Mouse (Mus musculus) cerebellum, postnatal 36 days (tissue): ENCODE results near the gene Sgsm2.
A peak's percentile ranks its signal among the peaks of the same experiment; 100 is the strongest.

Source experiments
- DNase-seq, 2 experiments: peaks; one replicate each; pipeline ENCODE4 v3.0.0; 2021 to 2022; ENCODE audit warnings: mixed read lengths in 2 of 2

Gene Sgsm2

DNA sequence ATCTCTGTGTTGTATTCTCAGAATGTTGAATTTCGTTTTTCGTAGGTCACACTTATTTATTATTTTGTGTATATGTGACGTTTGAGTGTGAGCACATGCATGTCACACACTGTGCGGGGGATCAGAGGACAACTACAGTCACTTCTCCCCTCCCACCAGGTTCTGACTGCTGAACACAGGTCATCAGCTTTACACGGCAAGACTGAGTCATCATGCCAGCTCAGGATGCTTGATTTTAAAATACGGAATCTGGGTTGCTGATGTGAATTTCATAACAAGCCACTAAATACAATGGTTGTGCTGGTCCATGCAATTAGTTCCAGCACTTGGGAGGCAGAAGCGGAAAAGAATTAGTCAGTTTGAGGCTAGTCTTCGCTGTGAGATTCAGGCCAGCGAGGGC, 15.9 kb downstream of the Sgsm2 start:
- DNase-seq, result no peak

DNA sequence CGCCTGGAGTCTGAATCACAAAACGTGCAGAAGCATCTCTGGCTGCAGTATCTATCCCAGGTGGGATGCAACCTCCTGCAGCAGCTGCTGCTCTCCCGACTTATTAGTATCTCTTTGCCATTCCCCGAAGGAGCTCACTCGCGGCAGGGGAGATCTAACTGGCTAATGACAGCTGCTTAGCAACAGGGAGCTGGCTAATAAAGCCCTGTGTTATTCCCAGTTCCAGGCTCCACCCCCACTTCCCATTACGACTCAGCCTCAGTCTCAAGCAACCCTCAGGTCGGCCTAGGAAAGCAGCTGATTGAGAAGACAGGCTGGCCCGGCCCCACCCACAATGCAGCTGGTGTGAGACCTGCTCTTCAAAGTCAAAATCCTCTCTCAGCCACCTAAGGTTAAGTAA, 20.1 kb downstream of the Sgsm2 start:
- peak; percentile 67 for DNase-seq

DNA sequence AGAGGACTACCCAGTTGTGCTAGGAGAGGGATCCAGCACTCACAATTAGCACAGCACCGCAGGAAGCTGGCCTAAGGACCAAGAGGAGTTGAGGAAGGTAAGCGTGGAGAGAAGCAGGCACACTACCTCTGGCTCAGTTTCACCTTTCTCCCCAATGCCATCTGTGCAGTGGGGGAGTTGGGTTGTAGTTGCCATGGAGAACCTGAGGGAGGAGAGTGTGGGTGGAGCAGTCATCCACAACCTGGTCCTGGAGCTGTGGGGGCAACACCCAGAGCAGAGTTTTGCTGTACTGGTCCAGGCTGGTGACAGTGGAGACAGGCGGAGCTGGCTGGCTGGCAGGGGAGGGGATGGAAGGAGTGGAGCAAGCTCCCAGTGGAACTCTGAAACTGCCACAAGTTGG, 22.2 kb downstream of the Sgsm2 start:
- DNase-seq, result peak; percentile 42 to 49

DNA sequence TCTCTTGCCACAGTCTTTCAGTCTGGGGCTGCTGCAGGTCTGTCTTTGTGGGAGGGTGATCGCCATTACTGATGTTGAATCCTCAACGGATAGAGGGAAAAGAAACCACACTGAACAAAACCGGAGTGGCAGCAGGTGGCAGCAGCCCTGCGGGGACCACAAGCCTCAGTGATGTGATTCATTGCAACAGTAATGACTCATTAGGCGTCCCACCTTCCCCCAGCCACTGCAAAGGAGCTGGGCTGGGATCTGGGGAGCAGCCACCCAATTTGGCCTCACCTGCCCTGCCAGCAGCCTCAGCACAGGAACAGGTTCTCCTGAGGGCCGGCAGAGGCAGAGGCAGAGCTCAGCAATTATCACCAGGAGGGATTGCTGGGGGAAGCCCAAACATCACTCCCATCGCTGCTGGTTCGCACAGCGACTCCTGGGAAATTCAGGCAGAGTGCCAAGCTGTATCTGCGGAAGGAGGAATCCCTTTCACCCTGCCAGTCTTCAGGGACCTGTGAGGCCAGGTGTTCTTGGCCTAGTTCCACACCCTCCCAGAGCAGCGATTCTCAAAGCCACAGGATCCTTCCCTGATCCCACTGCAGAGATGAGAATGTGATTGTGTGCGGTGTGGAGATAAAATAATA, 25.8 kb downstream of the Sgsm2 start:
- DNase-seq, result no peak

DNA sequence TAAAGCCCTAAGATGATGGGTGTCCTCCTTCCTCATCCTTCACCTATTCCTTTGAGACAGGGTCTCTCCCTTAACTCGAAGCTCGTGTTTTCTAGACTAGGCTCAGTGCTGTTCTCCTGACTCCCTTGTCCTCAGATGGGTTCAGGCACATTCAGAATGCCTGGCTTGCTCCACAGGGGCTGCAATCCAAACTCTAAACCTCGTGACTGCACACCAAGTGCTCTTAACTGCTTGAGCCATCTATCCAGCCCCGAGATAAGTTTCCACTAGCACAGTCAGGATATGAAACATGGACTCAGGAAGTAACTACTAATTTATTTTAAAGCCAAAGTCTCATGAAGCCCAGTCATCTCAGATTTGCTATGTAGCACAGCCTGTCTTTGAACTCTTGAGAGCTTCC, 26.3 kb downstream of the Sgsm2 start:
- no peak for DNase-seq

DNA sequence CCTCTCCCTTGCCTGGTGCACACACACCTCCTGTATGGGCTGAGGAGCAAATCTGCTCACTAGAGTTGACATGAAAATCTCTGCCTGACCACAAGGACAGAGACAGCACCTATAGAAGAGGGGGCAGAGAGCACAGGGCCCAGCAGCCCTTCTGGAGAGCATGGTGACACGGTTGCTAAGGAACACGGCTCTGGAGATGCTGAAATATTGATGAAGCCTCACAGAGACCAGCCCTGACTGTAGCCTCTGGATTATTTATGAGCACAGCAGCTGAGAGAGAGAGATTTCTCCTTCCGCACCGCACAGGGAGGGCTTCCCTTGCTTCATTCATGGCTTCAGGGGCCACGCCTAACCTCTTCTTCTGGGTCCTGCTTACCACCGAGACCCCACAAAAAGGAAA, 27.3 kb downstream of the Sgsm2 start:
- no peak for DNase-seq

DNA sequence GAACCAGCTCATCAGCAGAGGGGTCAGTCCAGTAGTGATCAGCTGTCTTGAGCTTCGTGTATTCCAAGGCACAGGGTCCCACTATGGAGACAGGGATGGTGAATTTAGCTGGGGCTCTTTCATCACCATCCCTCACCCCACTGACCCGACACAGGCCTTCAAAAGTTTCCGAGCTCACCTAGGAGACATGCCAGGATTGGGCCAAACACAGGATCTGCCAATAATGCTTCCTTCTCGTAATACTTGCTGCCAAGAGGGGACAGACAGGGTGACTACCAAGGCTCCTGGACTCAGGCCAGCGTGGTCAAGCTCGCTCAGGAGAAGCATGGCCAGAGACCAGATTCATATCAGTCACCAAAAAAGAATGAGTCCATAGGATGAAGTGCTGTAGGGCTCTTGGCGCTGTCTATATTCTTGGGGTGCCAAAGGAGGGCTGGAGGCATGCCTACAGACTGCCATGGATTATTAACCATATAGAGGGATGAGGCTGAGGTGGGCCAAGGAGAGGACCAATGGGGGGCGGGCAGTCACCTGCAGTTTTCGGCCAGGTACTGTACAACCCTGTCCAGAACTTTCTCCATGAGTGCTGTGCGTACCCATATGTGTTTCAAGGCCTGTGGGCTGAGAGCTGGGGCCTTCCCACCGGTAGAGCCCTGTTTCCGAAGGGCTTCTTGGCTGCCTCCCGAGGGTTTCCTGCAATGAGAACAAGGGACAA, 28.7 kb downstream of the Sgsm2 start:
- peak; percentile 43 to 49 for DNase-seq

DNA sequence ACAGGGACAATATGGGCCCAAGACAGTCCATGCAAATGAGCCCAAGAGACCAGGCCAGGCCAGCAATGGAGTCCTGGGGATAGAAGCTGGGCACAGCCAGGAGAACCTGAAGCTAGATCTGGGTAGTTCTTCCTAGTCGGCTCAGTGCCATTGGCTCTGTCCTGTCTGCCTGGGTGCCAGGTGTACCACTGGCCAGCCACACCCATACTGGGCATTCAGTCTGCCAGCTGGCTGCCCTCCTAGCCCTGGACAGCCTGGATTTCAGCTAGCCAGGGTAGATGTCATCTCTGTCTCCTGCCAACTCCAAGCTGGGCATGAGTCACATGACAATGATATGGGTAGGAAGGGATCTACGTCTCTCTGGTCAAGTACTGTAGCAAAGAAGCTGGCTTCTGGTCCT, 29.7 kb downstream of the Sgsm2 start:
- DNase-seq, result peak; percentile 93 to 95

DNA sequence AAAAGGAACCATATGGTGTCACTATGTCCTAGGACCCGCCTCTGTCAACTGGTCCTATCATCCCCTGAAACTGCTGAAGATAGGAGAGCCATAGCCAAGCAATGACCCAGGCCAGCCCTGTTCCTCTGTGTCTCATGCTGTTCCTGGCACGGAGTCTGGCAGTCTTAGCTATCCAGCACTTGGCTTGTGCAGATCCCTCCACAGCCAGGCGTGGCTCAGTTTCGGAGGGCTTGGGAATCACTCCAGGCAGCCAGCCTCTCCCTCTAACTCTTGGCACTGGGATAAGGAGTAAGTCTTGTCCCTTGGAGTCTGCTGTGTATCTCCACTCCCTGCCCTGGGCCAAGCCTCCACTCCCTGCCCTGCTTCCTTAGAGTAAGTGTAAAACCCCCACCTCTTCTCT, 30.2 kb downstream of the Sgsm2 start:
- peak; percentile 87 to 89 for DNase-seq

DNA sequence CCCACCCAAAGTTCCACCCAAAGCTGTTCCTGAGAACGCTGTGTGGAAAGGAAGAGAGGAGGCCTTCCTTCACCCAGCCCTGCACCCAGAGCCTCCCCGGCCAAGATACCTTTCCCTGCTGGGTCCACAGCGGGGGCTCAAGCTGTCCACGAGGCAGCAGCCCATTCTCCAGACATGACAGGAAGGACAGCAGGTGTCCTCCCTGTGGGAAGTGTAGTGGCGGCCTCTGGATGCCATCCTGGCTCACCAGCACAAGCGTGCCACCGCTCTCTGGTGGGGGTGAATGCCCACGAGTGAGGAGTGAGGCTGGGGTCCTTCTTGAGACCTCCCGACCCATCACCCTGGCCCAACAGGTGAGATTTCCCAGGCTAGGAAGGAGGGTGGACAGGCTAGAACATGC, 31.6 kb downstream of the Sgsm2 start:
- DNase-seq, result no peak

DNA sequence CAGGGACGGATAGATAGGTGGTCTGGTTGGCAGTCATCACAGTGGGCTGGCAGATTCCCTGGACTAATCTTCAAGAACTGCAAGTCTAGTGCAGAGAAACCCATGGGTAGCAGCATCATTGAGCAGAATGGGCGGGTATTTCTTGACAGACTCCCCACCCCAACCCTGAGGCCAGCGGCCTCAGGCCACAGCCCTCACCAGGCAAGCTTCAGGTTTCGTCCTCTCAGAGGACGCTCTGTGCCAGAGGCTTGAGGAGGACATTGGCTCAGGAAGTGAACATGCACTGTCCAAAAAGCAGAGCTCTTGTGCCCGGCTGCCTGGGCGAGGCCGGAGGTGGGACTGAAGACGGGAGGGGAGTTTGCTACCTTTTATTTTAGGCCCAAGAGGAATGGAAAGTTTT, 32.4 kb downstream of the Sgsm2 start:
- DNase-seq, result no peak

DNA sequence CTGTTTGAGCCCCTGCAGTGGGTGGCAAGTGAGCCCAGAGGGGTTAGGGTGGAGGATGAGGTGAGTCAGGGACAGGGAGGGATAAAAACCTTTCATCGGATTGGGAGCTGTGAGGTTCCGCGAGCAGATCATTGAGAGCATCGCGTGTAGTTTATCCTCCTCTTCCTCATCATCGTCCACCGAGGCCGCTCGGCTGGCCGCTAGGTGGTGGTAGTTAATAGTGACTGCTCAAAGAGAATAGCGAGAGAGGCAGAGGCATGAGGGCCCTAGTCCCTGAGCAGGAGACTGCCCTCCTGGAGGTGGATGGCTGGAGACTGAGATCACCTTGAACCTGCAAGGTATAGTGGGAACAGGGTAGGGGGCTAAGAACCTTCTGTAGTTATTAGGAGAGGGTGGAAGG, 33.4 kb downstream of the Sgsm2 start:
- peak; percentile 49 to 55 for DNase-seq

DNA sequence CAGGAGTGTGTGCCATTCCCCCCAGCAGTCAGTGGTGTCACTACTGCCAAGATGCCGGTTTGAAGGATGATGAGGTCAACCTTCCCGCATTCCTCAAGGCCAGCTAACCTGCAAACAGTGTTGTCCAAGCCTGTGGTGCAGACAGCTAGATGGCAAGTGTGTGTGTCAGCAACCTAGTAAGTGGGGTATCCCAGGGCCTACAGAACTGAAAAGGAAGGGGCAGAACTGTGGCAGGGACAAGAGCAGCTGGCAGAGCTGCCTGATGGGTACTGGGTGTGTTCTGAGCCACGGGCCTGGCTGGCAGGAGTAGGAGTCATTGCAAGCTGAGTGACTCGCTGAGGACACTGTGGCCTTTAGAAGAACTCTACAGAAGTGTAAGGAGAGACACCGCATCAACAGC, 34.7 kb downstream of the Sgsm2 start:
- no peak for DNase-seq

DNA sequence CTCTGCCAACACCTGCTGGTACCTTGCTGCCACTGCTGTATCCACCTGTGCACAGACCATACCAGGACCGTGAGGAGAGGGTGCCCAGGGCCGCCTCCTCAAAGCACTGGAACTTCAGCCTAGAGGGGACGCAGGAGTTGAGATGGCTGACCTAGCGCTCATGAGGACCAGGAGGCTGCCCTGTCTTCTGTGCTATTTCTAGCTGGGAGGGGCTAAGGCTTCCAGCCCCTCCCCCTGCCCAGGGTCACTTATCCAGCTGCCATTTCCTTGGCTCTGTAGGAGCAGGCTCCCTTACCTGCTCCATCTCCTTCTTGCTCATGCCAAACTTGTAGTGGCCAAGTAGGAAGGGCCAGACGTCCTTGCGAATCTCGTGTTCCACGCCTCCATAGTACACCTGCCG, 39.1 kb downstream of the Sgsm2 start:
- DNase-seq, result no peak

DNA sequence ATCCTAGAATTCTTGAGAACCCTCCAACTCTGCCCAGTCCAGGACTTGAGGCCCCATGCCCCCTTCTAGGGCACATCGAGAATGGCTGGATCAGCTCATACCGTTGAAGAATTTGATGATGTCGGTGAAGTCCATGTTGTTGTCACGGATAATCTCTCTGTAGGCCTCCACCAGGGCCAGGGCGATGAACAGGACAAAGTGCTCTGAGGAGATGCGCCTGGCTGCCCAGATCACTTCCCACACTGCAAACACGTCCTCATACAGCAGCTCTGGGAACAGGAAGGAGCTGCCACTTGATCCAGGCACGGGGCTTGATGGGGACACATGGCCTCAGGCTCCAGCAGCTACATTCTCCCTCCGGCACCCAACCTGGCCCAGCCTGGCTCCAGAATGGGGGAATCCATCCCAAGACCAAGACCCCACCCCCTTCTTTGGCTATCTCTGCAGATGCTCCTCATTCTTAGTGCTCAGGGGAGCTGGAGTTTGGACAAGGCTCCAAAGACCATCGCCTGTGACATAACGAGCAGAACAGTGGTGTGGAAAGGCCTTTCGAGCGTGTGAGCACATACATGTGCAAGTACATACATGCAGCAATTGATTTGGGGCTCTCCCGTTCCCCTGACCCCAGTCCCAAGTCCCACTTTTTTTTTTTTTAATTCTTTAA, 45.7 kb downstream of the Sgsm2 start:
- DNase-seq, result no peak

DNA sequence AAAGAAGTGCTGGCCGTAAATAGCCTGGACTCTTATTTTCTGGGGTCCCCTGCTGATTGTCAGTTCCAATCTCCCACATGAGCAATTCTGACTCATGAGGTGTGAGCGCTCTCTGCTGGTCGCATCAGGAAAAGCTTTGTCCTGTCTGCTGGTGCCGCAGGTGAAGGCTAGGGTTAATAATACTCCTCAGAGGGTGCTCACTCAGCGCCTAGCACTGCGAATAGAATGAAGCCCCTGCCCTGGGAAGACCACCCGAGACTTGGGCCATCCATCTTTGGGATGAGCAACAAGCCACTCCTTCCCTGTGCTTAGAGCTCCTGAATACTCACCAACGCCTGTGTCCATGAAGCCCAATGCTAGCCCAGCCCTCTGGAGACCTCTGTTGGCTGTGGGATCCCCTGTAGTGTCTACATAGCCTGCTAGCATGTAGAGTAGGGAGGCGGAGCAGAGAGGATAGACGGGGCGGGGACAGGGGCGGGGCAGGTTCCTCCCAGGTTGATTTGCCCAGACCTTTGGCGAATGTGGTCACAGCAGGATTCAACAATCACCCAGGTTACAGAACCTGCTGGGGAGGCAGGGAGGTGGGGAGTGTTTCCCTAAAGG, 48.8 kb downstream of the Sgsm2 start:
- peak; percentile 84 to 85 for DNase-seq

DNA sequence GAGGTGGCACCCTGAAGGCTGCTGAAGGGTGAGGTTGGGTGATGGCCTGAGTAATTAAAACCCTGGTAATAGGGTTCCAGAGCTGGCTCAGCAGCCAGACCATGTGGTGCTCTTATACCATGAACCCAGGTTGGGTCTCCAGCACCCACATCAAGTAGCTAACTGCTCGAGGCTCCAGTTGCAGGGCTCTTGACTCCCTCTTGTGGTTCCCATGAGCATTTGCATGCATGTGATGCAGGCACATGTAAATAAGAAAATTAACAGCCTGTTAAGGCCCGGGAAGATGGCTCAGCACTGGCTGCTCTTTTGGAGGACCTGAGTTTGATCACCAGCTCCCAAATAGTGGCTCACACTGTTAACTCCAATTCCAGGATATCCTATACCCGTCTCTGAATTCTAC, 51.1 kb downstream of the Sgsm2 start:
- no peak for DNase-seq

DNA sequence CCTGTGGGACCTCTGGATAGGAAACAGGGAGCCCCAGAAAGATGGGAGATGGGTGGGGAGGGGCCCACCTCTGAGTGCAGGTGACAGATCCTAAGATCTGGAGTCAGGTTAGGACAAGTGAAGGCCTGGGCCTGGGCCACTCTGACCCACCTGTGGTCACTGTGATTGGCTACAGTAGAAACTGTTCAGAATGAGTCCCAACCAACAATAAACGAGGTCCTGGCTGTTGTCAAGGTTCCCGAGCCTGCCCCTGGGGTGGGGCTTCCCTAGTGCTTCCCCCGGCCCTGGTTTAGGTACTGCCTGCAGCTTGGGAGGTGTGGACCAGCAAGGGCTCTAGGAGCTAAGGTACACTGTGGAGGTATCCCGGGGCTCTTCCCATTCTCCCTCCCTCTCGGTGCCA, 53.1 kb downstream of the Sgsm2 start:
- no peak for DNase-seq

DNA sequence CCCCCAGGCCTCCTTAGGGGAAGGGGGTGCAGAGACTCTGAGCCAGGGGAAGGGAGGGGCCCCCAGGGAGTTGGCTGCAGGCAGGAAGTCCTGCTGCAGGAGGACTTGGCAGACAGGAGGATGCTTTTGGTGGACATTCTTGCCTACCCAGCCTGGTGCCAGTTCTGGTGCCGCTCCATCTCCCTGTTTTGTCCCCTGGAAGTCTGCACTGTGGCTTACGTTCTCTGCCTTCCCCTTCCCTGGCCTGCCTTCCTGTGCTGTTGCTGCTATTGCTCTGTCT, 53.5 kb downstream of the Sgsm2 start:
- peak in 1 of 2 experiments; percentile 33 for DNase-seq

DNA sequence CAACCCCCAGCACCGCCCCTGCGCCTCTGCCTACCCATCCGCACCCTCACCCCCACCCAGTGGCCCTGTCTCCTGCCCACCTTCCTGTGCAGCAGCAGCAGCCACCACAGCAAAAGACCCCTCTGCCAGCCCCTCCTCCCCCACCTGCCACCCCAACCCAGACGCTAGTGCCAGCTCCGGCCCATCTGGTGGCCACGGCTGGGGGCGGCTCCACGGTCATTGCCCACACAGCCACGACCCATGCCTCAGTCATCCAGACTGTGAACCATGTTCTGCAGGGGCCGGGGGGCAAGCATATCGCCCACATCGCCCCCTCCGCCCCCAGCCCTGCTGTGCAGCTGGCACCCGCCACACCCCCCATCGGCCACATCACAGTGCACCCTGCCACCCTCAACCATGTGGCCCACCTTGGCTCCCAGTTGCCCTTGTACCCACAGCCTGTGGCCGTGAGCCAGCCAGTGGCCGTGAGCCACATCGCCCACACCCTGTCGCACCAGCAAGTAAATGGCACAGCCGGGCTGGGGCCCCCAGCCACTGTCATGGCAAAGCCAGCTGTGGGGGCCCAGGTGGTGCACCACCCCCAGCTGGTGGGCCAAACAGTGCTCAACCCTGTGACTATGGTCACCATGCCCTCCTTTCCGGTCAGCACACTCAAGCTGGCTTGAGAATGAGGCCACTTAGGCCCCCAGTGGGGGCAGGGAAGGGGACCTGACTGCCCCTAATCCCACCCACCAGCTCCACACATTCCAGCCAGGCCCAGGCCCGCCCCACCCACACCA, 54.0 kb downstream of the Sgsm2 start:
- DNase-seq, result peak in 1 of 2 experiments; percentile 37

DNA sequence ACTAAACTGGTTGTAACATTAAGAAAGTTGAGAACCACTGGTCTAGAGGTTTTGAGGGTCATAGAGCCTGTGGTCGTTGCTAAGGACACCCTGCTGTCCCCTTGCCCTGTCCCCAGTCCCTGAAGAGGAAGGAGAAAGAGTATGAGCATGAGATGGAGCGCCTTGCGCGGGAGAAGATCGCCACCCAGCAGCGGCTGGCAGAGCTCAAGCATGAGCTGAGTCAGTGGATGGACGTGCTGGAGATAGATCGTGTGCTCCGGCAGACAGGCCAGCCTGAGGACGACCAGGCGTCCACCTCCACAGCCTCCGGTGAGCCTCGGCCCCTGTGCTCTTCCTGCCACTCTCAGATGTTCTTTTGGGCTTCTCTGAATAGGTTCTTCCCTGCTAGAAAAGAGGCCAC, 54.8 kb downstream of the Sgsm2 start:
- DNase-seq, result no peak

DNA sequence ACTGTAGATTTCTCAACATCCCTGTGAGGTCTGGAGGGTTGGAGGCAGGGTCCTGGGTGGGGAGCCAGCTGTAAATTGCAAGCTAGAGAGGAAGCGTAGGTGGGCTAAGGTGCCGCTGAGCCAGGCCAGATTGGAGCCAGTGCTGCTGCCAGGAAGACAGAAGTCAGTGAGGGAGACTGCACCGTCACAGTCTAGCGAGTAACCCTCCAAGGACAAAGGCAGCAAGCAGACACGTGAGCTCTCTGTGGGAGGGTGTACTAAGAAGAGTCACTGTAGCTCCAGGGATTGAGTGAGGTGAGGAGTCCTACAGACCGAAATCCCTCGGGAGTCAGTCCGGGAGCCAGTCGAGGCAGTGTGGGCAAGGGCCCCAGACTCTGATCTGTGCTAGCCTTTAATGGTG, 55.5 kb downstream of the Sgsm2 start:
- peak in 1 of 2 experiments; percentile 33 for DNase-seq

DNA sequence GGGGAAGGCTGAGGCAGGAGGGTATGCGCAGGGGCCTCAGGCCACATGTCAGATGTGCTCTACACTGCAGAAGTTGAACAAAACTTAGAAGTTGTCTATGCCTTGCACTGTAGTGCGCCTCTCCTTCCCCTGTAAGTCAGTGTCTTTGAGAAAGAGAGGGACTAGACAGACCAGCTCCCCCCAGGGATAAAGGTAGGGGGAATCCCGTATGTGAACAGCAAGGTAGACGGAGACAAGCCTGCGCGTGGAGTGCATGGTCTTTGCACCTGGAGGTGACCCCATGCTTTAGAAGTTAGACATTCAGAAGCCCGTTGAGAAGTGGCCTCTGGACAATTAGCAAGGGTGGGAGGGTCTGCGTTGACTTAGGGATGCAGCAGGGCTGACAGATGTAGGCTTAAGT, 56.1 kb downstream of the Sgsm2 start:
- DNase-seq, result no peak
